Mouse (Mus musculus) left cerebral cortex, postnatal 14 days (tissue): Measurements from ENCODE around the gene Krt2. TPM values are rescaled to one million over a fixed set of nuclear protein-coding genes. Genes with fewer than 3 reads are reported as not detected.
A peak's percentile ranks its signal among the peaks of the same experiment; 100 is the strongest.

Experiments used
- DNase-seq, 2 experiments: peaks; one replicate each; pipeline ENCODE4 v3.0.0; 2021 to 2022; ENCODE audit warnings: low spot score in 2 of 2, mixed read lengths in 1 of 2
- intact Hi-C: fragments of 180-260 bp; cut with DNase I; formaldehyde crosslinking; loops from one replicate; pipeline ENCODE4 v1.15.1; 2025
- long read RNA-seq, 2 experiments: library from polyadenylated mRNA; stranded (forward); transcript quantifications; one replicate each; pipeline ENCODE4 v2.0.0; 2021
- total RNA-seq, 2 experiments: library from RNA; stranded (reverse); gene quantifications; 2 replicates each; pipeline ENCODE4 v1.2.3; 2021

The Krt2 gene
- under 1 TPM in 1 of 2 experiments, not detected in 1; 0.61 TPM for total RNA-seq
- long read RNA-seq, experiment 1: 0 reads
- long read RNA-seq, experiment 2, partial matches to known transcripts: 0 of 1 reads
- long read RNA-seq, experiment 2, other reads (novel, unspliced or antisense): 0 of 1 reads

DNA sequence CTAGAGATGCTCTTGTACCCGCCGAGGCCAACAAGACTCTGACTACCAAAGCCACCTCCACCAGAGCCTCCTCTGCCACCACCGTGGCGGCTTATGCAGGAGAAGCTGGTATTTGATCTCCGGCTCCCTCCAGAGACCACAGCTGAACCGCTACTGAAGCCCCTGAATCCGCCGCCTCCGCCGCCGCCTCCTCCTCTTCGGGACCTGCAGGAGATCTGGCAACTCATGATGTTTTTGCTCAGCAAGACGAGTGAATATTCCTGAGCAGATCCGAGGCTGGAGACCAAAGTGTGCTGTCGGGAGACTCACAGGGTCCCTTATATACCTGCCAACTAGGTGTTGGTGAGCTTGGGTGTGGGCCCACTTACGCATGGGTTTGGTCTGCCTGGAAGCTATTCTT lies at the start of gene Krt2:
TSS of gene Krt2 (minus strand) at position 295 of the 400 bp plus-strand sequence.
- DNase-seq: no peak
- intact Hi-C loops: no loop called here

GRCm38 (mm10) chr15:101866754-101867153 lies 48.8 kb upstream of the Krt2 start:
- intact Hi-C loops: loop anchor here (5.0 to 10.0 kb wide), 2 partner anchors 64 to 532 kb away; partner anchors contain the start of gene Krt73
- peak in 1 of 2 experiments; percentile 55 for DNase-seq

DNA sequence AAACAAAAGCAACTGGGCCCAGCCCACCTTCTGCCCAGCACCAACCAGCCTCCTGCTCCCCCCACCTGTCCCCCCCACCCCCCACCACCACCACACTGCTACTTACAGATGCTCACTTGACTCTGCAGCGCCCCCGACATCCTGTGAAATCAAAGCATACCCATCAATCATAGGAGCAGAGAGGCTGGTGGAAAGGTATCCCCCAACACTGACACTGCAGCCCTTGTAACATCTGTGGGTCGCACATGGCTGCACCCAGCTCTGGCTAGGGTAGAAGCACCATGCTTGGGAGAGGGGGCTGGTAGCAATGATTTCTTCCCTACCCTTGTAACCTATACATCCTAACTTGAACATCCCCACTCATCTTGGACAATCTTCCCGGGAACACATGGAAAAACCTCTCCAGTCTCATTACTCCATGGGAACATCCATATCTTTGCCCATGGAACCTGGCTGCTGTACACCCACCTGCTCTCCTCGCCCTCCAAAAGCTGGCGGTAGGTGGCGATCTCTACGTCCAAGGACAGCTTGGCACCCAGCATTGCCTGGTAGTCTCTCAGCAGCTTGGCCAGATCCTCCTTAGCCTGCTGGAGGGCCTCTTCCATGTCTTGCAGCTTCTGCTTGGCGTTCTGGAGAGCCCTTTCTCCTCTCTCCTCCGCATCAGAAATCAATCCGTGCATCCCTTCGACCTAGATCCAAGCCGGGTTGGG lies 42.6 kb upstream of the Krt2 start:
- no peak for DNase-seq
- intact Hi-C loops: loop anchor here (10.0 kb wide), 1 partner anchor 526 kb away; no protein-coding TSS in a partner anchor

DNA sequence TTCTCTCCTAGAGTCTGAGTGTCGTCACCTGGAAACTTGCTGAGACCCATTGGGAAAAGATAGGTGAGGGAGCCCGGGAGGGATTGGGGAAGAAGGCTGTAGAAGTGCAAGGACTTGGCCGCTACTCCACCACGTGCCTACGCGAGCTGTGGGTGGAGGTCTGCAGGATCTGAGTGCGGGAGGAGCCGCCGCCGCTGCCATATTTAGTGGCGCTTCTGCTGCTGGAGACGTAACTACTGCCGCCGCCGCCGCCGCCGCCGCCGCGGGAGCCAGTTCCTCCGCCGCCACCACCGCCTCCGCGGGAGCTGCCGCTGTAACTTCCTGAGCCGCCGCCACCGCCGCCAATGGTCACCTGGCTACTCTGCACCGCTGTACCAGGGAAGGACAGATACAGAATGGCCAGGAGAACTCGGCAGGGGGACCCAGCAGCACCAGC lies 41.8 kb upstream of the Krt2 start:
- intact Hi-C loops: loop anchor here (10.0 kb wide), 1 partner anchor 525 kb away; no protein-coding TSS in a partner anchor
- peak in 1 of 2 experiments; percentile 65 for DNase-seq

DNA sequence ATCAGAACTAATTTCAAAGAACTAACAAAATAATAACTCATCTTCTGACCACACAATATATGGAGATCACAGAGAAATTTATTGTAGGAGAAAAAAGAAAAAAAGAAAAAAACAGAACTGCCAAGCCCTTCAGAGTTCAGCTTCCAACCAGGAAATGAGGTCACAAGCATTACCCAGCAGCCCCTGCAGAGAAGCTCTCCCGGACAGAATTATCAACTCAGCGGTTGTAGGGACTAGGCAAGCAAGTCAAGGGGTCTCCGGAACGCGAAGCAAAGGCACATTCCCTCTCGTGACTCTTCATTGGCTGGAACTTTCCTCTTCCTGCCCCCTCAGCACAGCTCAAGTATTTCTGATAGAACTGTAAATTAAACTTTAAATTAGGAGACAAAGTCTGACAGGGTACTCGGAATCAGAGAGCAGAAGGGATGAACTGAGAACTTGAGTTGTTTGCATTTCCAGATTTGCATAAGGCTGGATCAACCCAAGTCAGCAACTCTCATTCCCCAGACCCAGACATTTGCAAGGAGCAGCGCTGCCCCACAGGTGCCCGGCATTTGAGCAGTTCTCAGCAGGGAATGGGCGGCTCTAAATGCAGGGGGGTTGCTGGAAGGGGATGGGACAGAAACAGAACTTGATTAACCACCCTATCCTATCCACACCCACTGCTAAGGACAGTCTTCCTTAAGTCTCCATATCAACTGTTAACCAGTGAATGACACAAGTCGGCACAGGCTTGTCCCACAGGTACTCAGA lies 40.9 kb upstream of the Krt2 start:
- no peak for DNase-seq
- intact Hi-C loops: no loop called here

GRCm38 (mm10) chr15:101856696-101857095 lies 38.7 kb upstream of the Krt2 start:
- intact Hi-C loops: no loop called here

GRCm38 (mm10) chr15:101855732-101856131 lies 37.8 kb upstream of the Krt2 start:
- DNase-seq: no peak
- intact Hi-C loops: no loop called here

More at GRCm38 (mm10) chr15:101856696-101857095, 38.7 kb upstream of the Krt2 start:
- DNase-seq: no peak

DNA sequence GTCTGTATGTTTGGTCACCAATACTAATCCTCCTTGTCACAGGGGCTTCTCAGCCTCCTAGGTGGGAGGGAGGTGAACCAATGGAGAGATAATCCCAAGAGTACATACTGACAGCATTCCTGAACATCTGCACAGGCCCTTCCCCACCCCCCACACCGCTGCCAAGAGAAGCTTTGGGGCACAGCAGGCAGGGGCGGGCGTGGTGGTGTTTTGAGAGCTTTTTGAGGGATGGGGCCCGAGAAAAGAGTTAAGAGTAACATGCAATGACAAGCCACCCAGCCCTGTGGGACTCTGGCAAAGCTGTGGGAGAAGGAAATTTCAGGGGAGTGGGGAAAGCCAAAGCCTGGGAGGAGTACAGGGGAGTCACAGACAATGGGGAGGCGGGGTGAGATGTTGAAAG lies 36.3 kb upstream of the Krt2 start:
- intact Hi-C loops: no loop called here

GRCm38 (mm10) chr15:101852571-101852970 lies 34.6 kb upstream of the Krt2 start:
- DNase-seq: no peak
- intact Hi-C loops: no loop called here

More for the DNA sequence above, 36.3 kb upstream of the Krt2 start:
- no peak for DNase-seq

DNA sequence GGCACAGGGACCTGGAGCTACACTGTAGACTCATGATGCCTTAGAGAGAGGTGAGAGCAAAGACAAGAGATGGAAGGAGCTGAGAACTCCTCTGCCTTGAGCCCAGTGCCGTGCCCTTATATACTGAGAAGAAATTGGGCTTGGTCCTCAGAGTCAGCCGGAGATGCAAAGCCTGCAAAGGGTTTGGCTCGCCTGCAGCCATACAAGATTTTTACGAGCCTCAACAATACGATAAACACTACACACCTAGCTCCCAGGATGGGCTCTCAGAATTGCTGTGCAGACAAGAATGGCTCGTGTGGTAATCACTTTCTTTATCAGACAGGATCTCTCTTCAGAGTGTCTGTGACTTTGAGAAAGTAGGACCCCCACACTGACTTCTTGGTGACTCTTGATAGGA lies 32.7 kb upstream of the Krt2 start, which contains the start of gene Krt1:
TSS of gene Krt1 (minus strand) at position 101 of the 400 bp plus-strand sequence.
- no peak for DNase-seq
- intact Hi-C loops: no loop called here

DNA sequence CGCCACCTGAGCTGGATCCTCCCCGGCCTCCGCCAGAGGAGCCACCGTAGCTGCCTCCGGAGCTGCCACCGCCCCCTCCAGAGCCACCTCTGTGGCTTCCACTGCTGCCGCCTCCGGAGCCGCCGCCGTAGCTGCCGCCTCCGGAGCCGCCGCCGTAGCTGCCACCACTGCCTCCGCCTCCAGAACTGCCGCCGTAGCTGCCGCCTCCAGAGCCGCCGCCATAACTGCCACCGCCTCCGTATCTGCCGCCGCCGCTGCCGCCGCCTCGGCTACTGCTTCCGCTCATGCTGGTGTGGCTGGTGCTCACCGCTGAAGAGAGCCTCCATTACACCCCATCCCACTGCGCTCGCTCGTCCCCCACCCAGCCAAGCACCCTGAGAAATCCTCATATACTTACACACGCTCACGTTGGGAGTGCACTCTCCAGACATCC lies 28.0 kb upstream of the Krt2 start:
- intact Hi-C loops: no loop called here
- peak; percentile 40 to 60 for DNase-seq

GRCm38 (mm10) chr15:101843192-101843591 lies 25.2 kb upstream of the Krt2 start:
- no peak for DNase-seq
- intact Hi-C loops: no loop called here

DNA sequence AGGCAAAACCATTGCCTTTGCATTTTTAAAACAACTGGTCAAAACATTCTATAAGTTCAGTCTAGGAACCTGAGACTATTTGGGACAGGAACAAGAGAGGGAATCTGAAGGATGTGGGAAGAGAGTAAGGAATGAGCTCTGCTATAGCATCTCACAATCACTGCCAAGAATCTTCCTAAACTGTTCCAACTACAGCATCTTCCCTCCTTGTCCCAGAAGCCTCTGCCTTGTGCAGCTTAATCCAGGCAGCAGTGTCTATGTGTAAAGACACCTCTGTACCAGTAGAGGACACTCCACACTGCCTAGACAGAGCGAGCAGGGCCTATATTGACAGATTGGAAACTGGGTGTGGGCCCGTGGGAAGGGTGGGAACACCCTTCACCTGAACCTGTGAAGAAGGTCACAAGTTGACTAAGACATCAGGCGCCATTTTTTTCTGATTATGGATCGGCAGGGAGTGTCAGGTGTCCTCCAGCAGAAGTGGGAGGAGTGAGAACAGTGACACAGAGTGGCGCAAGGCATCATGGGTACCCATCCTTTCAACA lies 16.9 kb upstream of the Krt2 start:
- intact Hi-C loops: no loop called here
- DNase-seq: peak in 1 of 2 experiments; percentile 43

GRCm38 (mm10) chr15:101833131-101833530 lies 15.2 kb upstream of the Krt2 start:
- intact Hi-C loops: no loop called here
- no peak for DNase-seq

GRCm38 (mm10) chr15:101829441-101829840 lies 11.5 kb upstream of the Krt2 start:
- intact Hi-C loops: no loop called here
- no peak for DNase-seq

- intact Hi-C loops: no loop called here
- no peak for DNase-seq
Measured at GRCm38 (mm10) chr15:101821786-101822185, 3.8 kb upstream of the Krt2 start.

- DNase-seq: peak; percentile 52 to 81
- intact Hi-C loops: loop anchor here (5.0 kb wide), 1 partner anchor 64 kb away; the partner anchor contains the start of gene Krt77
Measured at GRCm38 (mm10) chr15:101803052-101803822, 14.7 kb downstream of the Krt2 start.

- intact Hi-C loops: loop anchor here (5.0 kb wide), 1 partner anchor 65 kb away; the partner anchor contains the start of gene Krt77
- DNase-seq: no peak
Measured at GRCm38 (mm10) chr15:101802296-101802835, 15.6 kb downstream of the Krt2 start, which contains the start of gene Krt73. TSS of gene Krt73 (minus strand) at chr15:101802346.

DNA sequence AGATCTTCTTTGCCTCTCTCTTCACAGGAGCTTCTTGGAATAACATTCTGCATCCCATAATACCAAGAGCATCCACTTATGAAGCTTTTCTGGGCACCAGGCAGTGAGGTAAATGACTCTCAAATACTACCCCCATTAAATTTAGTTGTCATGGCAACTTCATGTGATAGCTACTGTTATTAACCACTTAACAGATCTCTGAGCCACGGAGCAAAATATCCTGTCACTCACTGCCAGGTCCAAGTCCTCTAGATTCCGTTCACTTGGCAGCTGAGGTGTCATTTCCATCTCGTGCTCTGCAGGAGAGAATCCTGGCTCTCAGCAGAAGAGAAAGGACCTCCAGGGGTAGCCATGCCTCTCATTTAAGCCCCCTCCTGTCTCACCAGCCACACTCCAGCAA lies 27.1 kb downstream of the Krt2 start:
- intact Hi-C loops: no loop called here
- DNase-seq: no peak
